Mouse (Mus musculus) left cerebral cortex, adult 2 months (tissue): ENCODE results near the gene Tomt. TPM values are rescaled to one million over a fixed set of nuclear protein-coding genes. Genes with fewer than 3 reads are reported as not detected.
"Not testable (repeated sequence)": the region's sequence is repeated elsewhere in the genome, so short reads cannot be mapped to it uniquely, and the experiment has no call there.

Experiments
- DNase-seq, 2 experiments: peaks; one replicate each; pipeline ENCODE4 v3.0.0; 2021 to 2022; ENCODE audit warnings: low spot score in 2 of 2, mixed read lengths in 1 of 2; ENCODE audit errors: extremely low spot score in 1 of 2
- H3K27ac ChIP-seq: fragments of 200-600 bp; 2 replicates; pipeline ENCODE4 v1.8.1; 2022
- H3K4me3 ChIP-seq: fragments of 200-600 bp; 2 replicates; pipeline ENCODE4 v1.8.1; 2022
- CTCF ChIP-seq: fragments of 200-600 bp; IDR thresholded peaks from 2 replicates; pipeline ENCODE4 v1.8.1; 2022; ENCODE audit warnings: antibody characterized with exemption, mild to moderate bottlenecking, moderate library complexity
- intact Hi-C: fragments of 180-260 bp; cut with DNase I; formaldehyde crosslinking; loops from one replicate; pipeline ENCODE4 v1.15.1; 2025
- total RNA-seq, 2 experiments: library from RNA; stranded (reverse); gene quantifications; 2 replicates each; pipeline ENCODE4 v1.2.3; 2021

The Tomt gene
- total RNA-seq, 2 experiments from 2014 or later = not detected

DNA sequence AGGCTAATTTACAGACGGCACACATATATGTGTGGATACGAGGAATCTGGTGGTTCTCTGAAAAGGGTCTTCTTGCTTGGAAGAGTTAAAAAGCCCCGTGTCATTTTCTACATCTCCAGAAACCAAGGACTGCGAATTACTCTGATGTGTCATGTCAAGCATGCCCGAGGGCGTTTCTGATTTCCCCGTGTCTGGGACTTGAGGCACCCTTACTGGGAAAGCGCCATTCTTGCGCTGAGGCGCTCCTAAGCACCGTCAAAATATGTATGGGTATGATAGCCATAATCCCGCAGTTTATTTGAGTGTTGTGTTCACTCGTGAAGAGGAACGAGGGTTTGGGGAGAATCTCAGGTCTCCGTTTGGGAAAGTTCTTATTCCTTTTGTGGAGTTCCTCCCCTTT is 27.1 kb upstream of the Tomt start:
- peak in 1 of 2 experiments; percentile 17 for DNase-seq
- H3K27ac ChIP-seq = peak overlapping the region; percentile 33; the same call in 1 of the 2 replicates
- no peak for TF ChIP-seq CTCF
- H3K4me3 ChIP-seq = peak overlapping the region; percentile 60
- intact Hi-C loops = loop anchor here (1.0 to 2.0 kb wide), 3 partner anchors 26 to 132 kb away; partner anchors contain the start of genes Rnf121, Tomt, Xndc1 and Xntrpc

DNA sequence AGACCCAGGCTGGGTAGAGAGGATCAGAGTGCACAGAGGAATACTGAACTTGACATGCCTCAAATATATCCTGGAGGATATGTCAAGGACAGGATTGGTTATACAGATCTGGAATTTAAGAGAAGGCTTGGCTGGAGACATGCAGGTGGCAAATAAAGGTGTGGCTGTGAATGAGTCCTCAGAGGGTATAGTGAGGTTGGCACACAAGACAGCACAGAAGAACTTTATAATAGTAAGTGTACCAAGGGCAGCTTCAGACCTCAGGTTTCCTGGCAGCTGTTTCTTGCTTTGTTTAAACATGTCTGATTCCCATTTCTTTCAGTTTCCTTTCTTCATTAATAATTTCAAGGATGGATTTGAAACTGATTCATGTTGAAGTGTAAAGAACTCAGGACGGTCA is 26.4 kb upstream of the Tomt start:
- DNase-seq = no peak
- intact Hi-C loops = loop anchor here (2.0 kb wide), 2 partner anchors 26 to 36 kb away; partner anchors contain the start of gene Tomt

GRCm38 (mm10) chr7:101928093-101928492 is 21.9 kb upstream of the Tomt start:
- no peak overlapping the region for H3K4me3 ChIP-seq
- H3K27ac ChIP-seq = no peak overlapping the region
- no peak for TF ChIP-seq CTCF
- no peak for DNase-seq
- intact Hi-C loops = no loop called here

More for the DNA sequence above, 26.4 kb upstream of the Tomt start:
- no peak for TF ChIP-seq CTCF
- Histone ChIP-seq H3K4me3 (no peak overlapping the region), H3K27ac (no peak overlapping the region)

DNA sequence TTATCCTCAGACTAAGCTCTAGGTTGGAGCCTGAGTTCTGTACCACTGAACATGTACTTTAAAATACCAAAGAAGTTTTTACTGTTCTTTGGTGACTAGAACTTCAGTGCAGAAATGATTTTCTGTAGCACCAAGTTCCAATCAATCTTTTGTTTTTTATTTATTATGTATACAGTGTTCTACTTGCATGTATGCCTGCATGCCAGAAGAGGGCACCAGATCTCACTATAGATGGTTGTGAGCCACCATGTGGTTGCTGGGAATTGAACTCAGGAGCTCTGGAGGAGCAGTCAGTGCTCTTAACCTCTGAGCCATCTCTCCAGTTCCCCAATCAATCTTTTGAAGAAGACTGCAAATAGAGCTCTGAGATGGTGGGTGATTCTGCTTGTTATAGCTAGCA is 19.7 kb upstream of the Tomt start:
- DNase-seq, intact Hi-C loops, H3K27ac ChIP-seq, H3K4me3 ChIP-seq: not testable (repeated sequence)
- TF ChIP-seq CTCF = peak; percentile 33

GRCm38 (mm10) chr7:101918071-101918470 is 11.9 kb upstream of the Tomt start:
- no peak overlapping the region for H3K27ac ChIP-seq
- intact Hi-C loops = loop anchor here (2.0 to 5.0 kb wide), 2 partner anchors 54 to 161 kb away; no protein-coding TSS in a partner anchor
- no peak overlapping the region for H3K4me3 ChIP-seq
- peak; percentile 87 for TF ChIP-seq CTCF
- peak in 1 of 2 experiments; percentile 64 for DNase-seq

GRCm38 (mm10) chr7:101911982-101912381 is 5.8 kb upstream of the Tomt start:
- no peak for DNase-seq
- Histone ChIP-seq H3K27ac (no peak overlapping the region), H3K4me3 (no peak overlapping the region)
- TF ChIP-seq CTCF = peak; percentile 15; the same call in 1 of the 2 replicates
- intact Hi-C loops = no loop called here

DNA sequence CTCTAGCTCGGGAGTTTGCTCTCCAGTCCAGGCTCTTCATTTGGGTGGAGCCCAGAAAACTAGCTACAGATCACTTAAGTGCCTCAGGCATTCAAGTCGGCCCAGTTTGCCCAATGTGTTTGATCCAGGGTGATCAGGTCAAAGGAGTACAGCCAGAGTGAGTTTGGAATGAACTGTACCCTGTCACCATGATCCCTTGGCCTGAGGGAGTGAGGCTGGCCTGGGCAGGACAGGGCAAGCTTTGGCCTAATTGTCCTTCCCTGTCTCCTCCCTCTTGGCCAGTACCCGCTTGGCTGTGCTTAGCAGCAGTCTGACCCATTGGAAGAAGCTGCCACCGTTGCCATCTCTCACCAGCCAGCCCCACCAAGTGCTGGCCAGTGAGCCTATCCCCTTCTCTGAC is 4.0 kb upstream of the Tomt start:
- intact Hi-C loops = no loop called here

GRCm38 (mm10) chr7:101908367-101908766 is 2.2 kb upstream of the Tomt start:
- intact Hi-C loops = loop anchor here (5.0 kb wide), 1 partner anchor 246 kb away; the partner anchor contains the start of gene Clpb
- no peak overlapping the region for H3K4me3 ChIP-seq
- TF ChIP-seq CTCF = no peak
- H3K27ac ChIP-seq = peak overlapping the region; percentile 40; the same call in 1 of the 2 replicates
- no peak for DNase-seq

More for the DNA sequence above, 4.0 kb upstream of the Tomt start:
- Histone ChIP-seq H3K4me3 (no peak overlapping the region), H3K27ac (no peak overlapping the region)
- no peak for DNase-seq
- no peak for TF ChIP-seq CTCF

GRCm38 (mm10) chr7:101906696-101907095 is 537 bp upstream of the Tomt start:
- H3K4me3 ChIP-seq = peak overlapping the region; percentile 91
- no peak for TF ChIP-seq CTCF
- DNase-seq = no peak
- peak overlapping the region; percentile 13; the same call in 1 of the 2 replicates for H3K27ac ChIP-seq
- intact Hi-C loops = loop anchor here (2.0 to 5.0 kb wide), 2 partner anchors 26 to 244 kb away; partner anchors contain the start of genes Clpb and Lrrc51

GRCm38 (mm10) chr7:101905561-101906286 is 435 bp downstream of the Tomt start, which contains the start of gene Lamtor1:
Gene Lamtor1, plus strand, starts transcription at chr7:101905904.
- peak; percentile 6 for TF ChIP-seq CTCF
- DNase-seq = peak; percentile 99 to 100
- Histone ChIP-seq H3K27ac (peak within 1 kb of the TSS; percentile 99), H3K4me3 (peak within 1 kb of the TSS; percentile 91)
- intact Hi-C loops = loop anchor here (2.0 to 5.0 kb wide), 2 partner anchors 27 to 243 kb away; partner anchors contain the start of genes Clpb and Lrrc51

DNA sequence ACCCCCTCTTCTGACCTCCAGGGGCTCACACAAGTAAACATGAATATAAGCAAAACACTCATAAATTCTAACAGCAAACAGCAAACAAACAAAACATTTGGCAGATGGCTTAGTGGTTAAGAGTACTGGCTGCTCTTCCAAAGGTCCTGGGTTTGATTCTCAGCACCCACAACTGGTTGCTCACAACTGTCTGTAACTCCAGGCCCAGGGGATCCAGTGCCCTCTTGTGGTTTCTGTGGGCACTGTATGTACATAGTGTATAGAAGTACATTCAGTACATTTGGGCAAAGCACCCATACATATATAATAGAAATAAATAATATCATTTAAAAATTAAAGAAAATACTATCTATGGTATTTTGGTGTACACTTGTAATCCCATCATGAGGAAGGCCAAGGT is 3.3 kb downstream of the Tomt start:
- H3K4me3 ChIP-seq = no peak overlapping the region
- no peak overlapping the region for H3K27ac ChIP-seq
- intact Hi-C loops = no loop called here
- no peak; the same call in 1 of the 2 replicates for TF ChIP-seq CTCF
- DNase-seq = no peak

DNA sequence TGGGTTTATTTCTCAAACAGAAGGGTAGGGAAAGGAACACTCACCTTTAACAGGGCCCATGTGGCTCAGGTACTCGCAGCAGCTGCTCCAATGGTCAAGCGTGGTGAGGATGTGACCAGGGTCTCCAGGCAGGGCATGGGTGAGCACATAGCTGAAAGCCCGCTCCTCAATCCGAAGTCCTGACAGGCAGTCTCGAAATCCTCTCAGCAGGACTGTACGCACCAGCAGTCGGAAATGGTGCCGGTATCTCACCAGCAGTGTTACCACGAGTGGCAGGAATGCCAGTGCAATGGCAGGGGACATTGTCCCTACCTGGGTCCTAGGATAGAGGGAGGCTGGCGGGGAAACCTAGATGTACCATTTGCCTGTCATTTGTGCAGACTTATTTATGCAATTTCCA is 4.2 kb downstream of the Tomt start:
- intact Hi-C loops = no loop called here
- TF ChIP-seq CTCF = no peak

More for the DNA sequence above, 4.2 kb downstream of the Tomt start:
- DNase-seq = no peak
- Histone ChIP-seq H3K27ac (no peak overlapping the region), H3K4me3 (no peak overlapping the region)
